Mouse (Mus musculus) CH12.LX (cell line): Measurements from ENCODE around the gene Zfp106. TPM values are rescaled to one million over a fixed set of nuclear protein-coding genes. Genes with fewer than 3 reads are reported as not detected.
"Not testable (repeated sequence)": the region's sequence is repeated elsewhere in the genome, so short reads cannot be mapped to it uniquely, and the experiment has no call there.

Experiments used
- DNase-seq: peaks from one replicate; pipeline ENCODE4 v3.0.0-alpha.2; 2013; ENCODE audit errors: extremely low read depth
- H3K27ac ChIP-seq: 2 replicates; pipeline ENCODE4 v1.5.1; 2012; ENCODE audit warnings: low read depth, mild to moderate bottlenecking, control low read depth, moderate library complexity; ENCODE audit not compliant: insufficient read depth
- H3K27me3 ChIP-seq: replicated peaks from 2 replicates; pipeline ENCODE3; 2012; ENCODE audit warnings: inconsistent platforms
- H3K36me3 ChIP-seq, 2 experiments: replicated peaks in 1 of 2; 2 replicates each; pipeline versions ENCODE3 to v1.6.1; 2012; ENCODE audit warnings: inconsistent platforms in 1 of 2, low read length in 1 of 2, mild to moderate bottlenecking in 1 of 2, mixed read lengths in 1 of 2, moderate library complexity in 1 of 2; ENCODE audit not compliant: control insufficient read depth in 1 of 2, insufficient read depth in 1 of 2
- H3K4me1 ChIP-seq, 2 experiments: 2 replicates each; pipeline ENCODE4 v1.6.1; 2012; ENCODE audit warnings: inconsistent platforms in 1 of 2, moderate library complexity in 1 of 2; ENCODE audit not compliant: insufficient read depth in 2 of 2, control insufficient read depth in 1 of 2
- H3K4me2 ChIP-seq: 2 replicates; pipeline ENCODE4 v1.6.1; 2012; ENCODE audit warnings: low read depth, mild to moderate bottlenecking, control low read depth; ENCODE audit not compliant: poor library complexity, insufficient read depth, severe bottlenecking
- H3K4me3 ChIP-seq, 3 experiments: fragments of 150-350 bp in 1 of 3; sonication (generic) in 1 of 3; replicated peaks in 1 of 3; 2 replicates each; pipeline versions ENCODE3 to v1.5.1; 2011 to 2012; ENCODE audit warnings: low read depth in 2 of 3, low read length in 2 of 3, mild to moderate bottlenecking in 2 of 3, moderate library complexity in 2 of 3, control low read depth in 1 of 3, improper control_type of control experiment in 1 of 3, inconsistent platforms in 1 of 3, mixed read lengths in 1 of 3; ENCODE audit not compliant: poor library complexity in 1 of 3
- H3K79me2 ChIP-seq: replicated peaks from 2 replicates; pipeline ENCODE4 v1.6.1; 2012; ENCODE audit warnings: mild to moderate bottlenecking, moderate library complexity; ENCODE audit not compliant: control insufficient read depth, poor library complexity, insufficient read depth, severe bottlenecking; ENCODE audit errors: extremely low read depth
- H3K9ac ChIP-seq: 2 replicates; pipeline ENCODE4 v1.6.1; 2012; ENCODE audit warnings: low read depth, mild to moderate bottlenecking, control low read depth, moderate library complexity; ENCODE audit not compliant: insufficient read depth
- H3K9me3 ChIP-seq: replicated peaks from 2 replicates; pipeline ENCODE3; 2012; ENCODE audit warnings: low read length, inconsistent platforms, mixed read lengths
- BHLHE40 ChIP-seq: IDR thresholded peaks from 2 replicates; pipeline ENCODE4 v1.6.1; 2011; ENCODE audit warnings: mild to moderate bottlenecking, low read depth, low read length, improper control_type of control experiment
- CHD2 ChIP-seq: IDR thresholded peaks from 2 replicates; pipeline ENCODE4 v1.6.1; 2011; ENCODE audit warnings: low read length, improper control_type of control experiment
- CTCF ChIP-seq, 2 experiments: IDR thresholded peaks in 1 of 2; conservative IDR thresholded peaks in 1 of 2; 2 replicates each; pipeline ENCODE4 v1.5.1; 2011 to 2012; ENCODE audit warnings: low read depth in 2 of 2, low read length in 2 of 2, improper control_type of control experiment in 1 of 2, inconsistent platforms in 1 of 2, mild to moderate bottlenecking in 1 of 2, moderate library complexity in 1 of 2
- E2F4 ChIP-seq: IDR thresholded peaks from 2 replicates; pipeline ENCODE4 v1.6.1; 2011; ENCODE audit warnings: low read depth, low read length, improper control_type of control experiment; ENCODE audit not compliant: insufficient replicate concordance
- ETS1 ChIP-seq: conservative IDR thresholded peaks from 2 replicates; pipeline ENCODE4 v1.6.1; 2012; ENCODE audit warnings: low read depth, mild to moderate bottlenecking, inconsistent platforms, low read length, improper control_type of control experiment, moderate library complexity
- GABPA ChIP-seq: IDR thresholded peaks from 2 replicates; pipeline ENCODE4 v1.6.1; 2012; ENCODE audit warnings: low read depth, low read length, improper control_type of control experiment, inconsistent platforms; ENCODE audit not compliant: insufficient replicate concordance
- JUN ChIP-seq: IDR thresholded peaks from 2 replicates; pipeline ENCODE4 v1.6.1; 2011; ENCODE audit warnings: low read depth, mild to moderate bottlenecking, low read length, improper control_type of control experiment, moderate library complexity; ENCODE audit not compliant: insufficient read depth
- KAT2A ChIP-seq: IDR thresholded peaks from 2 replicates; pipeline ENCODE4 v1.6.1; 2012; ENCODE audit warnings: low read length, improper control_type of control experiment, inconsistent platforms; ENCODE audit not compliant: insufficient replicate concordance
- MXI1 ChIP-seq: IDR thresholded peaks from 2 replicates; pipeline ENCODE4 v1.6.1; 2011; ENCODE audit warnings: mild to moderate bottlenecking, low read depth, low read length, improper control_type of control experiment
- MYC ChIP-seq: IDR thresholded peaks from 2 replicates; pipeline ENCODE4 v1.6.1; 2011; ENCODE audit warnings: low read depth, mild to moderate bottlenecking, improper control_type of control experiment, low read length
- NELFE ChIP-seq: IDR thresholded peaks from 2 replicates; pipeline ENCODE4 v1.6.1; 2011; ENCODE audit warnings: low read depth, low read length, improper control_type of control experiment
- NRF1 ChIP-seq: IDR thresholded peaks from 2 replicates; pipeline ENCODE4 v1.6.1; 2014; ENCODE audit warnings: low read depth, mild to moderate bottlenecking, inconsistent platforms, low read length, improper control_type of control experiment, moderate library complexity
- PAX5 ChIP-seq: IDR thresholded peaks from 2 replicates; pipeline ENCODE4 v1.6.1; 2012; ENCODE audit warnings: low read length, inconsistent platforms, mixed read lengths
- RAD21 ChIP-seq: IDR thresholded peaks from 2 replicates; pipeline ENCODE4 v1.6.1; 2011; ENCODE audit warnings: low read depth, mild to moderate bottlenecking, low read length, improper control_type of control experiment, moderate library complexity
- RCOR1 ChIP-seq: conservative IDR thresholded peaks from 2 replicates; pipeline ENCODE4 v1.6.1; 2012; ENCODE audit warnings: low read depth, mild to moderate bottlenecking, inconsistent platforms, low read length, improper control_type of control experiment
- SIN3A ChIP-seq: IDR thresholded peaks from 2 replicates; pipeline ENCODE4 v1.6.1; 2012; ENCODE audit warnings: low read length, improper control_type of control experiment, inconsistent platforms
- UBTF ChIP-seq: IDR thresholded peaks from 2 replicates; pipeline ENCODE4 v1.6.1; 2012; ENCODE audit warnings: low read depth, mild to moderate bottlenecking, inconsistent platforms, low read length, improper control_type of control experiment, moderate library complexity
- USF1 ChIP-seq: IDR thresholded peaks from 2 replicates; pipeline ENCODE4 v1.6.1; 2014; ENCODE audit warnings: low read depth, mild to moderate bottlenecking, inconsistent platforms, low read length, improper control_type of control experiment
- ZKSCAN1 ChIP-seq: IDR thresholded peaks from 2 replicates; pipeline ENCODE4 v1.6.1; 2012; ENCODE audit warnings: low read depth, inconsistent platforms, low read length, improper control_type of control experiment, borderline replicate concordance
- ZNF384 ChIP-seq: IDR thresholded peaks from 2 replicates; pipeline ENCODE4 v1.6.1; 2012; ENCODE audit warnings: low read depth, low read length, improper control_type of control experiment, inconsistent platforms
- dilution Hi-C: fragments of 300-500 bp; cut with MboI; formaldehyde crosslinking; loops from 2 replicates; pipeline ENCODE4 v1.14.3; 2020; ENCODE audit warnings: low sequenced_read_pairs; ENCODE audit not compliant: extremely low pct_unique_long_range_greater_than_20kb, extremely low pct_ligation_motif_present
- in situ Hi-C: fragments of 300-500 bp; cut with MboI; formaldehyde crosslinking; loops from 3 replicates; pipeline ENCODE4 v1.14.3; 2019; ENCODE audit warnings: low sequenced_read_pairs, low pct_ligation_motif_present, low pct_unique_long_range_greater_than_20kb, mixed read lengths
- polyA plus RNA-seq: library from polyadenylated mRNA; unstranded; fragments of >175 nt; gene quantifications from 2 replicates; pipeline ENCODE4 v1.2.1, GENCODE M21; 2012; ENCODE audit warnings: low read depth; ENCODE audit not compliant: insufficient read length
- total RNA-seq, 2 experiments: library from RNA; depleted of rRNA; stranded (reverse); fragments of 300-350 nt in 1 of 2; fragments of >200 nt in 1 of 2; gene quantifications; 2 replicates each; pipeline ENCODE4 v1.2.3; 2012 to 2014

The Zfp106 gene
- total and polyA plus RNA-seq, 3 experiments = 93.8 to 183 (median 130) TPM

DNA sequence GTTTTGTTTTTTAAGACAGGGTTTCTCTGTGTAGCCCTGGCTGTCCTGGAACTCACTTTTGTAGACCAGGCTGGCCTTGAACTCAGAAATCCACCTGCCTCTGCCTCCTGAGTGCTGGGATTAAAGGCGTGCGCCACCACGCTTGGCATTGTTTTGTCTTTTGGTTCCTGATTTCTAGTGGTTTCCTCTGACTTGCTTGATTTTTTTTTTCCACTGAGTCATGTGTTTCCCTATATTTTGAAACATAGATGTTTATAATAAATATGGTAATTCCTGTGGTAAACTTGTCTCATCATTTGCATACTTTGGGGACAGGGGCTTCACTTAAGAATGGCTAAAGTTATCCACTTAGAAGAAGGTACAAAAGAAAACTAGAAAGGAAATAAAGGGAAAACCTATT, 8.5 kb upstream of the Zfp106 start:
- H3K9me3 ChIP-seq, in situ Hi-C loops, H3K27ac ChIP-seq, H3K27me3 ChIP-seq, H3K9ac ChIP-seq, H3K4me2 ChIP-seq, DNase-seq, dilution Hi-C loops, H3K4me3 ChIP-seq: not testable (repeated sequence)
- 0 out of 2 replicates have a peak, but pooled peaks have one; percentile 22 for TF ChIP-seq SIN3A
- peaks cover 0 to 16% of the 10 kb centered on the region in 2 experiments for H3K36me3 ChIP-seq
- H3K79me2 ChIP-seq = peaks cover 24% of the 10 kb centered on the region
- peaks cover 2 to 64% of the 10 kb centered on the region in 2 experiments; a peak in 3 of 4 replicates for H3K4me1 ChIP-seq

DNA sequence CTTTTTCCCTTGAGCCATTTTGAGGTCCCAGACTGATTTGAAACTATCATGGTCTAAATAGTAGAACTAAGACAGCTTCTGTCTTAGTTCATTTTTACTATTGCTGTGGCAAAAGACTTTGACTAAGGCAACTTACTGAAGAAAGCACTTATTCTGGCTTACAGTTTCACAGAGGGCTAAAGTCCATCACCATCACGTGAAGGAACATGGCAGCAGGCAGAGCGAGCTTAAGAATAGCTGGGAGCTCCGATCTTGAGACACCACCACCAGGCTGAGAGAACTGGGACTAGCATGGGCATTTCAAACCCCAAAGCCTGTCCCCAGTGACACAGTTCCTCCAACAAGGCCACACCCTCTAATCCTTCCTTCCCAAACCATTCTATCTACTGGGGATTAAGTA, 7.4 kb upstream of the Zfp106 start:
- no peak for DNase-seq
- TF ChIP-seq SIN3A (no peak), E2F4 (no peak), CTCF (conservative IDR thresholded peaks at IDR 0.05 in 1 of 2, IDR thresholded peaks at IDR 0.05 in 1 of 2; ENCODE audit: low read depth in 2 of 2, low read length in 2 of 2) (no peak), MXI1 (no peak), UBTF (no peak), RAD21 (no peak), ZKSCAN1 (no peak), CHD2 (no peak), NRF1 (no peak), NELFE (no peak), ZNF384 (no peak), JUN (no peak), BHLHE40 (no peak), GABPA (no peak), KAT2A (no peak), ETS1 (no peak), RCOR1 (no peak), USF1 (no peak), PAX5 (no peak), MYC (no peak)
- Histone ChIP-seq H3K4me3 (no peak overlapping the region), H3K4me1 (peaks cover 2 to 59% of the 10 kb centered on the region in 2 experiments; a peak in 3 of 4 replicates), H3K9me3 (no peaks in the 10 kb centered on the region), H3K4me2 (no peak overlapping the region), H3K36me3 (peaks cover 0 to 16% of the 10 kb centered on the region in 2 experiments), H3K9ac (no peak overlapping the region), H3K79me2 (peaks cover 24% of the 10 kb centered on the region), H3K27ac (no peak overlapping the region), H3K27me3 (no peaks in the 10 kb centered on the region)
- in situ Hi-C loops (no loop called here), dilution Hi-C loops (no loop called here)
